30 mouse cellular contexts compared by ENCODE assay signal in the genomic region with DNA sequence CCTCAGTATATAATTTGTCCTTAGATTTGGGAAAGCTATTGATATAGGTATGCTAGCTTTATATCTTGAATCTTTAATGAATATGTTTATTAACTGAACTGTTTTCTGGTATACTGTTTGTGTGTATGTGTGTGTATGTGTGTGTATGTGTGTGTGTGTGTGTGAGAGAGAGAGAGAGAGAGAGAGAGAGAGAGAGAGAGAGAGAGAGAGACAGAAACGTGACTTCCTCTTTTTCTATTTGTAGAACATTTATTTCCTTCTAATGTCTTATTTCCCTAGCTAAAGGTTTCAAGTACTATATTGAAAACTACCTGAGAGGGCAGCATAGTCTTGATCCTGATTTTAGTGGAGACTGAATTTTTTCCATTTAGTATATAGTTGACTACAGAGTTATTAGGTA.
"Had no signal": no experiment of that assay in that cellular context is flagged by ENCODE, and none has a peak within 500 bp of the region (broad histone marks: within the 10 kb centered on the region; RNA-seq: fewer than 3 reads in every experiment).

No protein-coding gene starts in this region.

- H3K9me3 ChIP-seq: heart, embryonic 12.5 days; heart, embryonic 13.5 days; heart, embryonic 15.5 days; hindbrain, embryonic 10.5 days; hindbrain, embryonic 12.5 days; hindbrain, embryonic 13.5 days; hindbrain, embryonic 15.5 days; intestine, embryonic 15.5 days; kidney, embryonic 15.5 days had no signal

- DNase-seq: heart, postnatal 10 days; heart, postnatal 14 days; heart, postnatal 36 days; heart, postnatal 4 days; kidney, adult 11 months; kidney, adult 18-20 months; kidney, adult 2 months; kidney, adult 8-10 months; kidney, adult 9 months; kidney, postnatal 10 days; kidney, postnatal 14 days; kidney, postnatal 25 days; kidney, postnatal 36 days; kidney, postnatal 4 days; layer of hippocampus, adult 9-11 months; layer of hippocampus, postnatal 36 days had no signal

- H3K4me1 ChIP-seq: heart, embryonic 12.5 days; heart, embryonic 13.5 days; heart, embryonic 15.5 days; hindbrain, embryonic 10.5 days; hindbrain, embryonic 12.5 days; hindbrain, embryonic 13.5 days; hindbrain, embryonic 15.5 days; intestine, embryonic 15.5 days; kidney, embryonic 15.5 days had no signal

- H3K27ac ChIP-seq: heart, embryonic 13.5 days; heart, embryonic 15.5 days; hindbrain, embryonic 10.5 days; hindbrain, embryonic 12.5 days; hindbrain, embryonic 13.5 days; hindbrain, embryonic 14.5 days; hindbrain, embryonic 15.5 days; hindbrain, postnatal 0 days; intestine, embryonic 15.5 days; kidney, embryonic 15.5 days; kidney, postnatal 0 days; layer of hippocampus, adult 2 months; left cerebral cortex, adult 2 months had no signal

- H3K27me3 ChIP-seq: heart, embryonic 12.5 days; heart, embryonic 13.5 days; heart, embryonic 15.5 days; hindbrain, embryonic 12.5 days; hindbrain, embryonic 13.5 days; hindbrain, embryonic 15.5 days; intestine, embryonic 15.5 days; kidney, embryonic 15.5 days had no signal

- H3K9ac ChIP-seq: heart, embryonic 12.5 days; heart, embryonic 13.5 days; heart, embryonic 15.5 days; hindbrain, embryonic 12.5 days; hindbrain, embryonic 13.5 days; hindbrain, embryonic 14.5 days; hindbrain, embryonic 15.5 days; intestine, embryonic 15.5 days; kidney, embryonic 15.5 days had no signal

- H3K4me3 ChIP-seq: heart, embryonic 12.5 days; heart, embryonic 13.5 days; heart, embryonic 15.5 days; hindbrain, embryonic 10.5 days; hindbrain, embryonic 12.5 days; hindbrain, embryonic 13.5 days; hindbrain, embryonic 15.5 days; intestine, embryonic 15.5 days; kidney, embryonic 15.5 days; layer of hippocampus, adult 2 months; left cerebral cortex, adult 2 months had no signal

- H3K36me3 ChIP-seq: heart, embryonic 12.5 days; heart, embryonic 13.5 days; heart, embryonic 15.5 days; hindbrain, embryonic 10.5 days; hindbrain, embryonic 12.5 days; hindbrain, embryonic 13.5 days; hindbrain, embryonic 15.5 days; intestine, embryonic 15.5 days; kidney, embryonic 15.5 days had no signal
